Mouse (Mus musculus) small intestine, adult 2 months (tissue): ENCODE measurements around the gene Cdh15.

ENCODE experiments used
- CTCF ChIP-seq: fragments of 200-500 bp; IDR thresholded peaks from 2 replicates; pipeline ENCODE4 v1.5.1; 2012; ENCODE audit warnings: low read depth, mild to moderate bottlenecking, control low read depth, inconsistent platforms, low read length, moderate library complexity, mixed read lengths; ENCODE audit not compliant: insufficient replicate concordance, insufficient read length; ENCODE audit errors: extremely low read depth
- POLR2A ChIP-seq: fragments of 200-500 bp; IDR thresholded peaks from 2 replicates; pipeline ENCODE4 v1.6.1; 2012; ENCODE audit warnings: low read depth, mild to moderate bottlenecking, control low read depth, inconsistent platforms, low read length, moderate library complexity

DNA sequence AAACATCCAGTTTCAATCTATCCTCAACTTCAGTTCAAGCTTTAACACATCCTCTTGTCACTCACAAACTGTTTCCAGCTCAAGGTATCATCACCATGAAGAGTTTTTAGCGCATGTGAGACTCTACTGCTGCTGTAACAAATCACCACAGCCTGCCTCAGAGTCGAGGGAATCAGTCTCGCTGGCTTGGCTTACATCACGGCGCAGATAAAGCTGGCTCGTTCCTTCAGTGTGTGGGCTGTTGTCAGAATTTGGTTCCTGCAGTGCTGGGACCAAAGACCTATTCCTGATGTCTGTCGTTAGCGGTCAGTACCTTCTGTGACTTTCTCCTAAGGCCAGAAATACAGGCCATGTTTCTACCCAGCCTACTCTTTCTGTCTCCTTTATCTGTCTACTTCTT is 49.4 kb downstream of the Cdh15 start:
- TF ChIP-seq POLR2A: no peak
- TF ChIP-seq CTCF: no peak
